Mouse (Mus musculus) liver, embryonic 13.5 days (tissue): ENCODE measurements around the gene C2cd5. TPM values are rescaled to one million over a fixed set of nuclear protein-coding genes. Genes with fewer than 3 reads are reported as not detected.

Experiments
- ATAC-seq: fragments of 200-750 bp; cut with Nextera tagmentation; 2 replicates; pipeline ENCODE4 v1.8.0; 2017; ENCODE audit warnings: low read depth, mild to moderate bottlenecking, moderate number of reproducible peaks, moderate library complexity
- DNase-seq: peaks from one replicate; pipeline ENCODE4 v3.0.0; 2022
- H3K27ac ChIP-seq: fragments of 300-500 bp; sonication (generic); 2 replicates; pipeline ENCODE4 v1.5.1; 2015; ENCODE audit warnings: moderate library complexity, mild to moderate bottlenecking, inconsistent platforms
- H3K27me3 ChIP-seq: fragments of 300-500 bp; sonication (generic); 2 replicates; pipeline ENCODE4 v1.6.1; 2015; ENCODE audit warnings: mild to moderate bottlenecking, inconsistent platforms
- H3K36me3 ChIP-seq: fragments of 300-500 bp; sonication (generic); 2 replicates; pipeline ENCODE4 v1.6.1; 2015; ENCODE audit warnings: mild to moderate bottlenecking, inconsistent platforms
- H3K4me1 ChIP-seq: fragments of 300-500 bp; sonication (generic); replicated peaks from 2 replicates; pipeline ENCODE4 v1.6.1; 2015; ENCODE audit warnings: inconsistent platforms
- H3K4me2 ChIP-seq: fragments of 300-500 bp; sonication (generic); 2 replicates; pipeline ENCODE4 v1.6.1; 2015; ENCODE audit warnings: inconsistent platforms, mild to moderate bottlenecking, moderate library complexity
- H3K4me3 ChIP-seq: fragments of 300-500 bp; sonication (generic); replicated peaks from 2 replicates; pipeline ENCODE4 v1.5.1; 2015; ENCODE audit warnings: mild to moderate bottlenecking, inconsistent platforms
- H3K9ac ChIP-seq: fragments of 300-500 bp; sonication (generic); 2 replicates; pipeline ENCODE4 v1.6.1; 2015; ENCODE audit warnings: mild to moderate bottlenecking, inconsistent platforms
- H3K9me3 ChIP-seq: fragments of 300-500 bp; sonication (generic); replicated peaks from 2 replicates; pipeline ENCODE4 v1.6.1; 2016; ENCODE audit warnings: inconsistent platforms
- WGBS: fragments of 180-500 bp; shearing (Covaris S2); methylation state at CpG from one replicate; pipeline ENCODE4 v1.1.7; 2015; ENCODE audit not compliant: insufficient replicate concordance; 5-methylcytosine and 5-hydroxymethylcytosine counted together
- polyA plus RNA-seq: library from polyadenylated mRNA; unstranded; fragments of >200 nt; fragmentation: Nextera tagmentation; extraction: Ambion mirVana; gene quantifications from 2 replicates; pipeline ENCODE4 v1.2.1, GENCODE M21; 2015

Gene C2cd5
- polyA plus RNA-seq, 1 experiment from 2014 or later, result 15.2 TPM

GRCm38 (mm10) chr6:143137341-143137740, 37.4 kb upstream of the C2cd5 start:
- Histone ChIP-seq H3K9me3 (no peaks in the 10 kb centered on the region), H3K4me1 (no peaks in the 10 kb centered on the region)

GRCm38 (mm10) chr6:143136688-143137087, 36.7 kb upstream of the C2cd5 start:
- H3K4me3 ChIP-seq, result no peak overlapping the region
- H3K9ac ChIP-seq, result no peak overlapping the region
- WGBS, result 87% methylated on average over 7 of the region's 7 CpGs
- H3K27me3 ChIP-seq, result no peaks in the 10 kb centered on the region
- no peak overlapping the region for H3K27ac ChIP-seq
- no peaks in the 10 kb centered on the region for H3K4me1 ChIP-seq
- H3K9me3 ChIP-seq, result no peaks in the 10 kb centered on the region
- DNase-seq (no peak), ATAC-seq (no peak)
- no peaks in the 10 kb centered on the region for H3K36me3 ChIP-seq
- H3K4me2 ChIP-seq, result no peak overlapping the region

More at GRCm38 (mm10) chr6:143137341-143137740, 37.4 kb upstream of the C2cd5 start:
- H3K4me2 ChIP-seq, result no peak overlapping the region
- DNase-seq (no peak), ATAC-seq (no peak)
- 53% methylated on average over 5 of the region's 5 CpGs for WGBS
- H3K27ac ChIP-seq, result no peak overlapping the region
- no peaks in the 10 kb centered on the region for H3K27me3 ChIP-seq
- H3K4me3 ChIP-seq, result no peak overlapping the region
- no peak overlapping the region for H3K9ac ChIP-seq
- no peaks in the 10 kb centered on the region for H3K36me3 ChIP-seq

- no peak for DNase-seq
- Histone ChIP-seq H3K36me3 (no peaks in the 10 kb centered on the region), H3K4me3 (no peak overlapping the region), H3K9ac (no peak overlapping the region), H3K27ac (no peak overlapping the region), H3K27me3 (no peaks in the 10 kb centered on the region), H3K4me2 (no peak overlapping the region), H3K9me3 (no peaks in the 10 kb centered on the region), H3K4me1 (no peaks in the 10 kb centered on the region)
- no peak for ATAC-seq
- 76% methylated on average over 13 of the region's 13 CpGs for WGBS
These were observed 35.2 kb upstream of the C2cd5 start for GRCm38 (mm10) chr6:143135097-143135496.

- no peak for ATAC-seq
- Histone ChIP-seq H3K4me2 (no peak overlapping the region), H3K27ac (no peak overlapping the region), H3K27me3 (no peaks in the 10 kb centered on the region), H3K9me3 (no peaks in the 10 kb centered on the region), H3K9ac (no peak overlapping the region), H3K36me3 (no peaks in the 10 kb centered on the region), H3K4me3 (no peak overlapping the region), H3K4me1 (no peaks in the 10 kb centered on the region)
- WGBS, result 80% methylated on average over 2 of the region's 2 CpGs
- no peak for DNase-seq
These were observed 33.2 kb upstream of the C2cd5 start for GRCm38 (mm10) chr6:143133150-143133549.

GRCm38 (mm10) chr6:143131895-143132652, 32.1 kb upstream of the C2cd5 start:
- 45% methylated on average over 6 of the region's 6 CpGs for WGBS
- H3K4me3 ChIP-seq, result no peak overlapping the region
- no peaks in the 10 kb centered on the region for H3K27me3 ChIP-seq
- no peak overlapping the region for H3K4me2 ChIP-seq
- H3K9me3 ChIP-seq, result no peaks in the 10 kb centered on the region
- DNase-seq (no peak), ATAC-seq (no peak)
- no peaks in the 10 kb centered on the region for H3K4me1 ChIP-seq
- H3K36me3 ChIP-seq, result no peaks in the 10 kb centered on the region
- no peak overlapping the region for H3K27ac ChIP-seq
- H3K9ac ChIP-seq, result no peak overlapping the region

- no peak overlapping the region for H3K4me2 ChIP-seq
- H3K4me3 ChIP-seq, result no peak overlapping the region
- DNase-seq, result no peak
- no peak for ATAC-seq
- H3K9ac ChIP-seq, result no peak overlapping the region
- no peaks in the 10 kb centered on the region for H3K4me1 ChIP-seq
- no peak overlapping the region for H3K27ac ChIP-seq
- WGBS, result 44% methylated on average over 4 of the region's 4 CpGs
- H3K27me3 ChIP-seq, result no peaks in the 10 kb centered on the region
- no peaks in the 10 kb centered on the region for H3K9me3 ChIP-seq
- H3K36me3 ChIP-seq, result no peaks in the 10 kb centered on the region
These were observed 30.5 kb upstream of the C2cd5 start for GRCm38 (mm10) chr6:143130411-143130810.

GRCm38 (mm10) chr6:143129952-143130351, 30.0 kb upstream of the C2cd5 start:
- no peak overlapping the region for H3K9ac ChIP-seq
- no peaks in the 10 kb centered on the region for H3K4me1 ChIP-seq
- H3K36me3 ChIP-seq, result no peaks in the 10 kb centered on the region
- ATAC-seq, result no peak
- no peaks in the 10 kb centered on the region for H3K9me3 ChIP-seq
- no peak overlapping the region for H3K4me3 ChIP-seq
- no peaks in the 10 kb centered on the region for H3K27me3 ChIP-seq
- no peak overlapping the region for H3K4me2 ChIP-seq
- no peak overlapping the region for H3K27ac ChIP-seq
- DNase-seq, result no peak
- 59% methylated on average over 3 of the region's 3 CpGs for WGBS

GRCm38 (mm10) chr6:143129466-143129865, 29.5 kb upstream of the C2cd5 start:
- Histone ChIP-seq H3K9me3 (no peaks in the 10 kb centered on the region), H3K4me1 (no peaks in the 10 kb centered on the region), H3K4me2 (no peak overlapping the region), H3K27ac (no peak overlapping the region), H3K27me3 (no peaks in the 10 kb centered on the region), H3K9ac (no peak overlapping the region), H3K4me3 (no peak overlapping the region), H3K36me3 (no peaks in the 10 kb centered on the region)
- WGBS, result 66% methylated on average over 7 of the region's 7 CpGs
- ATAC-seq (no peak), DNase-seq (no peak)

- ATAC-seq (no peak), DNase-seq (no peak)
- Histone ChIP-seq H3K4me2 (no peak overlapping the region), H3K4me1 (no peaks in the 10 kb centered on the region), H3K9ac (no peak overlapping the region), H3K9me3 (no peaks in the 10 kb centered on the region), H3K27ac (no peak overlapping the region), H3K36me3 (no peaks in the 10 kb centered on the region), H3K4me3 (no peak overlapping the region), H3K27me3 (no peaks in the 10 kb centered on the region)
These were observed 25.8 kb upstream of the C2cd5 start for GRCm38 (mm10) chr6:143125721-143126120.

- 59% methylated on average over 6 of the region's 6 CpGs for WGBS
- H3K9ac ChIP-seq, result no peak overlapping the region
- H3K27me3 ChIP-seq, result no peaks in the 10 kb centered on the region
- DNase-seq, result no peak
- H3K4me3 ChIP-seq, result no peak overlapping the region
- no peak overlapping the region for H3K27ac ChIP-seq
- no peaks in the 10 kb centered on the region for H3K36me3 ChIP-seq
- peaks cover 15% of the 10 kb centered on the region for H3K4me1 ChIP-seq
- no peak for ATAC-seq
- H3K4me2 ChIP-seq, result no peak overlapping the region
- H3K9me3 ChIP-seq, result 0 out of 2 replicates have a peak, but pooled peaks cover 3% of the 10 kb centered on the region
These were observed 19.4 kb upstream of the C2cd5 start for GRCm38 (mm10) chr6:143119325-143119724.

GRCm38 (mm10) chr6:143116779-143117178, 16.8 kb upstream of the C2cd5 start:
- ATAC-seq (no peak), DNase-seq (no peak)
- Histone ChIP-seq H3K9me3 (0 out of 2 replicates have a peak, but pooled peaks cover 3% of the 10 kb centered on the region), H3K4me1 (peaks cover 16% of the 10 kb centered on the region), H3K27ac (no peak overlapping the region), H3K9ac (no peak overlapping the region), H3K27me3 (no peaks in the 10 kb centered on the region), H3K4me3 (no peak overlapping the region), H3K4me2 (no peak overlapping the region), H3K36me3 (no peaks in the 10 kb centered on the region)
- WGBS, result 57% methylated on average over 6 of the region's 6 CpGs

GRCm38 (mm10) chr6:143115505-143115904, 15.6 kb upstream of the C2cd5 start:
- 0 out of 2 replicates have a peak, but pooled peaks cover 3% of the 10 kb centered on the region for H3K9me3 ChIP-seq
- no peak overlapping the region for H3K9ac ChIP-seq
- H3K4me1 ChIP-seq, result peaks cover 16% of the 10 kb centered on the region
- no peaks in the 10 kb centered on the region for H3K27me3 ChIP-seq
- peak overlapping the region; percentile 23; the same call in 1 of the 2 replicates for H3K4me2 ChIP-seq
- ATAC-seq (peak; percentile 50; the same call in 1 of the 2 replicates), DNase-seq (no peak)
- H3K36me3 ChIP-seq, result no peaks in the 10 kb centered on the region
- H3K4me3 ChIP-seq, result no peak overlapping the region
- H3K27ac ChIP-seq, result no peak overlapping the region; the same call in 1 of the 2 replicates
- WGBS, result 24% methylated on average over 5 of the region's 5 CpGs
